Mouse (Mus musculus) embryonic fibroblast, embryonic 13.5 days (primary cell): Measurements from ENCODE around the gene Zfp54. TPM values are rescaled to one million over a fixed set of nuclear protein-coding genes. Genes with fewer than 3 reads are reported as not detected.
"Not testable (repeated sequence)": the region's sequence is repeated elsewhere in the genome, so short reads cannot be mapped to it uniquely, and the experiment has no call there.

Source experiments
- H3K27ac ChIP-seq: 2 replicates; pipeline ENCODE4 v1.5.1; 2012; ENCODE audit warnings: low read length, control low read depth, inconsistent platforms; ENCODE audit not compliant: insufficient read depth
- H3K4me1 ChIP-seq: 2 replicates; pipeline ENCODE4 v1.6.1; 2011; ENCODE audit warnings: low read length; ENCODE audit not compliant: control insufficient read depth, insufficient read depth
- H3K4me3 ChIP-seq: 2 replicates; pipeline ENCODE4 v1.5.1; 2011; ENCODE audit warnings: mild to moderate bottlenecking, control low read depth, low read length; ENCODE audit not compliant: insufficient read depth
- CTCF ChIP-seq: IDR thresholded peaks from 2 replicates; pipeline ENCODE4 v1.5.1; 2011; ENCODE audit warnings: mild to moderate bottlenecking, control low read depth, low read length, moderate library complexity, borderline replicate concordance; ENCODE audit not compliant: insufficient read depth
- POLR2A ChIP-seq: IDR thresholded peaks from 2 replicates; pipeline ENCODE4 v1.6.1; 2011; ENCODE audit warnings: low read depth, mild to moderate bottlenecking, control low read depth, low read length, moderate library complexity
- polyA plus RNA-seq: library from polyadenylated mRNA; stranded (reverse); fragments of >200 nt; gene quantifications from 2 replicates; pipeline ENCODE4 v1.2.4, GENCODE M21; 2011; ENCODE audit warnings: low read depth; ENCODE audit not compliant: missing spikeins, insufficient read length

The Zfp54 gene
- polyA plus RNA-seq = 3.6 and 5.3 TPM in 2 replicates

- no peak for TF ChIP-seq CTCF
- peak; percentile 85 for TF ChIP-seq POLR2A
- H3K27ac ChIP-seq = peak within 1 kb of the TSS; percentile 56
- peak within 1 kb of the TSS; percentile 62 for H3K4me3 ChIP-seq
- H3K4me1 ChIP-seq = no peaks in the 10 kb centered on the region
These were observed at the start of gene Zfp54 for GRCm38 (mm10) chr17:21422664-21423599. Gene Zfp54 (plus strand): TSS chr17:21423227.

DNA sequence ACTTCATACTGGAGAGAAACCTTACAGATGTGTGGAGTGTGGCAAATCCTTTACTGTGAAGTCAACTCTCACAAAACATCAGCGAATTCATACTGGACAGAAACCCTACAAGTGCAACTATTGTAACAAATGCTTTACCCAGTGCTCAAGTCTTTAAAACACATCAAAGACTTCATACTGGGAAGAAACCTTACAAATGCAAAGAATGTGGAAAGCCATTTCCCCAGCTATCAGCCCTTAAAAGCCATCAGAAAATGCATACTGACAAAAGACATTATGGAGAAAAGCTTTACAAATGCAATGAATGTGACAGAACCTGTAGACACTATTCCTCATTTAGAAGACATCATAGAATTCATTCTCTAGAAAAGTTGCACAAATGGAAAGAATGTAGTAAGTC lies 47.7 kb upstream of the Zfp54 start:
- H3K4me1 ChIP-seq = no peaks in the 10 kb centered on the region
- TF ChIP-seq CTCF (no peak), POLR2A (no peak)
- no peak overlapping the region for H3K4me3 ChIP-seq
- H3K27ac ChIP-seq = no peak overlapping the region

GRCm38 (mm10) chr17:21383391-21384056 lies 39.5 kb upstream of the Zfp54 start, which contains the start of gene Zfp677:
Gene Zfp677 (plus strand): TSS chr17:21383748.
- H3K4me1 ChIP-seq = no peaks in the 10 kb centered on the region
- TF ChIP-seq POLR2A (peak; percentile 68), CTCF (no peak)
- H3K27ac ChIP-seq = peak within 1 kb of the TSS; percentile 36; the same call in 1 of the 2 replicates
- peak within 1 kb of the TSS; percentile 50 for H3K4me3 ChIP-seq

- Histone ChIP-seq H3K27ac (no peak overlapping the region), H3K4me1 (no peaks in the 10 kb centered on the region), H3K4me3 (peak overlapping the region; percentile 50)
- TF ChIP-seq CTCF (no peak), POLR2A (no peak)
These were observed 39.0 kb upstream of the Zfp54 start for GRCm38 (mm10) chr17:21384057-21384411.

DNA sequence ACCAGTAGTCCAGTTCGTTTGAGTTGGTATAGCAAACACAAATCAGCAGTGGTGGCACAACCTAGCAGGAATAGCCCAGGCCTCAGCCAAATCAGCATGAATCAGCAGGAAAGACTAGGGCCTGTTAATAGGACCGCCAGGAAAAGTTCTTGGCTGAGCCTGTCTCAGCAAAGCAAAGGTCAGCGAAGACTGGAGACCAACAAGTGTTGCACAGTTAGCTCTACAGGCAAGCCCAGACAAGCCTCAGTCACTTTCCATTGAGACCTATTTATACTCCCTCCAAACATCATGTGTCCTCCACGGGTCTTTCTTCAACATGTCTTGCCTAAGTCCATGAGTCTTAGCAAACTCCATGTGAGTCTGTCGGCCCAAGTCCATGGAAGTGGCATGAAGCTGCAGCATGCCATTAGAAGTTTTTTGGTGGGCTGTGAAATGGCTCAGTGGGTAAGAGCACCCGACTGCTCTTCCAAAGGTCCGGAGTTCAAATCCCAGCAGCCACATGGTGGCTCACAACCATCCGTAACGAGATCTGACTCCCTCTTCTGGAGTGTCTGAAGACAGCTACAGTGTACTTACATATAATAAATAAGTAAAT lies 15.9 kb downstream of the Zfp54 start:
- H3K27ac ChIP-seq = peak overlapping the region; percentile 4; the same call in 1 of the 2 replicates
- H3K4me1 ChIP-seq, H3K4me3 ChIP-seq: not testable (repeated sequence)

DNA sequence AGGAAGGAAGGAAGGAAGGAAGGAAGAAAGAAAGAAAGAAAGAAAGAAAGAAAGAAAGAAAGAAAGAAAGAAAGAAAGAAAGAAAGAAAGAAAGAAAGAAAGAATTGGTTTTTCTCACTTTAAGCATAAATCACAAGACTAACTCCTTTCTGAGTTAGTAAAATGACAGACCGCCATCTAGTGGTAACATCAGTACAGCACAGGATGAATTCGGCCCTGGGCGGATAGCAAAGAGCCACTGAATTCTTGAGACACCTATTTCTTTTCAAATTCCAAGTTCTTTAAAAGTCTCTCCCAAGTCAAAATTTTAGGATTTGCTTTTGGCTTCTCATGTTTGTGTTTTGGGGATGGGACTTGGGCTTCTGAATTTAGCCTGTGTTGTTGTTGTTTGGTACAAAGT lies 26.6 kb downstream of the Zfp54 start:
- no peak for TF ChIP-seq CTCF
- no peak for TF ChIP-seq POLR2A
- Histone ChIP-seq H3K4me3 (peak overlapping the region; percentile 28), H3K4me1 (peaks cover 5% of the 10 kb centered on the region; the same call in 1 of the 2 replicates), H3K27ac (peak overlapping the region; percentile 77)

GRCm38 (mm10) chr17:21450138-21450704 lies 27.2 kb downstream of the Zfp54 start, which contains the start of gene Zfp51:
Gene Zfp51 (plus strand): TSS chr17:21450374.
- Histone ChIP-seq H3K4me1 (peaks cover 5% of the 10 kb centered on the region; the same call in 1 of the 2 replicates), H3K4me3 (peak within 1 kb of the TSS; percentile 57), H3K27ac (peak within 1 kb of the TSS; percentile 77)
- TF ChIP-seq POLR2A (peak; percentile 84), CTCF (no peak)

- TF ChIP-seq CTCF (no peak), POLR2A (no peak)
- H3K27ac ChIP-seq = peak overlapping the region; percentile 65; the same call in 1 of the 2 replicates
- no peak overlapping the region for H3K4me3 ChIP-seq
- H3K4me1 ChIP-seq = no peaks in the 10 kb centered on the region
These were observed 40.5 kb downstream of the Zfp54 start for GRCm38 (mm10) chr17:21463550-21463949.

GRCm38 (mm10) chr17:21472032-21472652 lies 49.1 kb downstream of the Zfp54 start:
- TF ChIP-seq POLR2A (no peak), CTCF (no peak)
- no peak overlapping the region for H3K4me3 ChIP-seq
- peaks cover 8% of the 10 kb centered on the region for H3K4me1 ChIP-seq
- peak overlapping the region; percentile 87; the same call in 1 of the 2 replicates for H3K27ac ChIP-seq
